ENCODE assay signal across 18 mouse cellular contexts in genomic region chr1:33994201-33994600, GRCm38 (mm10).
DNase-seq lines count a peak whose midpoint lies in the region; ATAC-seq and TF ChIP-seq lines count a peak whose summit lies in the region.
"Had no signal": no experiment of that assay in that cellular context is flagged by ENCODE, and none has a peak within 500 bp of the region (broad histone marks: within the 10 kb centered on the region; RNA-seq: fewer than 3 reads in every experiment).

No protein-coding gene starts in this region.

- peak in 1 of 2 experiments; percentile 47 for DNase-seq in cerebellum, adult 2 months
- DNase-seq in cerebellum, postnatal 4 days (ENCODE audit: low spot score in 2 of 2), result no peak
- DNase-seq in hindbrain, embryonic 14.5 days (ENCODE audit: low spot score), result no peak
- DNase-seq in MN1 (ENCODE audit: low spot score), result peak; percentile 60
- DNase-seq in lung, postnatal 4 days, result no peak
- DNase-seq: adrenal gland, postnatal 25 days; layer of hippocampus, postnatal 36 days; liver; liver, postnatal 0 days; lung, postnatal 14 days had no signal

- H3K36me3 ChIP-seq in hindbrain, embryonic 13.5 days, result no peaks in the 10 kb centered on the region
- no peaks in the 10 kb centered on the region for H3K36me3 ChIP-seq in hindbrain, embryonic 14.5 days (replicated peaks; ENCODE audit: control insufficient read depth, insufficient read depth)
- H3K36me3 ChIP-seq: embryonic facial prominence, embryonic 10.5 days; hindbrain, embryonic 12.5 days; intestine, embryonic 15.5 days had no signal

- no peak overlapping the region for H3K4me2 ChIP-seq in hindbrain, embryonic 13.5 days
- H3K4me2 ChIP-seq in hindbrain, embryonic 14.5 days (replicated peaks), result no peak overlapping the region
- H3K4me2 ChIP-seq: hindbrain, embryonic 12.5 days; intestine, embryonic 15.5 days had no signal

- no peak for TF ChIP-seq CTCF in cerebellum, adult 2 months (IDR thresholded peaks at IDR 0.05; ENCODE audit: borderline replicate concordance, insufficient read depth, low read depth, low read length)

- H3K9me3 ChIP-seq in hindbrain, embryonic 13.5 days, result no peaks in the 10 kb centered on the region
- no peaks in the 10 kb centered on the region for H3K9me3 ChIP-seq in hindbrain, embryonic 14.5 days (ENCODE audit: control insufficient read depth, low read length)
- H3K9me3 ChIP-seq: embryonic facial prominence, embryonic 10.5 days; hindbrain, embryonic 12.5 days; intestine, embryonic 15.5 days had no signal

- ATAC-seq in hindbrain, embryonic 13.5 days (ENCODE audit: low FRiP score), result no peak
- no peak for ATAC-seq in hindbrain, embryonic 14.5 days (ENCODE audit: low FRiP score)
- peak; percentile 87 for ATAC-seq in granulocyte monocyte progenitor cell, adult 5-6 weeks (replicated peaks; ENCODE audit: poor library complexity, severe bottlenecking)
- ATAC-seq: activated CD4-positive, CD25-positive, alpha-beta regulatory T cell, adult 4 months; forebrain, embryonic 14.5 days; intestine, embryonic 15.5 days; liver, postnatal 0 days; Patski had no signal

- no peak overlapping the region for H3K9ac ChIP-seq in hindbrain, embryonic 13.5 days
- H3K9ac ChIP-seq in hindbrain, embryonic 14.5 days, result no peak overlapping the region
- H3K9ac ChIP-seq: hindbrain, embryonic 12.5 days; intestine, embryonic 15.5 days; liver, postnatal 0 days had no signal

- WGBS in cerebellum, adult 2 months, result 22% methylated on average over 9 of the region's 9 CpGs
- WGBS in hindbrain, embryonic 13.5 days, result 74% methylated on average over 9 of the region's 9 CpGs
- 73% methylated on average over 9 of the region's 9 CpGs for WGBS in hindbrain, embryonic 14.5 days

- 0 out of 2 replicates have a peak overlapping the region, but pooled peaks have one; percentile 58 for H3K27ac ChIP-seq in cerebellum, adult 2 months (ENCODE audit: insufficient read depth, low read length)
- H3K27ac ChIP-seq in hindbrain, embryonic 13.5 days, result 0 out of 2 replicates have a peak overlapping the region, but pooled peaks have one; percentile 13
- no peak overlapping the region for H3K27ac ChIP-seq in hindbrain, embryonic 14.5 days
- H3K27ac ChIP-seq: embryonic facial prominence, embryonic 10.5 days; hindbrain, embryonic 12.5 days; intestine, embryonic 15.5 days had no signal

- no peak for TF ChIP-seq POLR2A in cerebellum, adult 2 months (IDR thresholded peaks at IDR 0.05; ENCODE audit: borderline replicate concordance, insufficient read depth, low read length)

- H3K27me3 ChIP-seq in cerebellum, adult 2 months (ENCODE audit: control insufficient read depth, insufficient read depth, low read length), result no peaks in the 10 kb centered on the region
- no peaks in the 10 kb centered on the region for H3K27me3 ChIP-seq in hindbrain, embryonic 13.5 days
- no peaks in the 10 kb centered on the region for H3K27me3 ChIP-seq in hindbrain, embryonic 14.5 days (ENCODE audit: control insufficient read depth, insufficient read depth, low read length)
- H3K27me3 ChIP-seq: hindbrain, embryonic 12.5 days; intestine, embryonic 15.5 days; Patski had no signal

- H3K4me3 ChIP-seq in cerebellum, adult 2 months (replicated peaks; ENCODE audit: insufficient read depth, low read depth, low read length), result no peak overlapping the region
- no peak overlapping the region for H3K4me3 ChIP-seq in hindbrain, embryonic 13.5 days
- no peak overlapping the region for H3K4me3 ChIP-seq in hindbrain, embryonic 14.5 days (replicated peaks; ENCODE audit: low read length)
- H3K4me3 ChIP-seq: embryonic facial prominence, embryonic 10.5 days; hindbrain, embryonic 12.5 days; intestine, embryonic 15.5 days had no signal

- peaks cover 9% of the 10 kb centered on the region for H3K4me1 ChIP-seq in cerebellum, adult 2 months (ENCODE audit: control insufficient read depth, insufficient read depth, low read length)
- peaks cover 10% of the 10 kb centered on the region for H3K4me1 ChIP-seq in hindbrain, embryonic 13.5 days (replicated peaks)
- no peaks in the 10 kb centered on the region for H3K4me1 ChIP-seq in hindbrain, embryonic 14.5 days (replicated peaks; ENCODE audit: control insufficient read depth, insufficient read depth, low read length)
- H3K4me1 ChIP-seq: intestine, embryonic 15.5 days had no signal
